Mouse (Mus musculus): ENCODE measurements at regions not wholly inside any gene's neighbourhood (a gene's known extent, or its start where the extent isn't known, plus 50 kb on each side); places are given as distances from the start of the nearest gene placed in this dataset.

DNA sequence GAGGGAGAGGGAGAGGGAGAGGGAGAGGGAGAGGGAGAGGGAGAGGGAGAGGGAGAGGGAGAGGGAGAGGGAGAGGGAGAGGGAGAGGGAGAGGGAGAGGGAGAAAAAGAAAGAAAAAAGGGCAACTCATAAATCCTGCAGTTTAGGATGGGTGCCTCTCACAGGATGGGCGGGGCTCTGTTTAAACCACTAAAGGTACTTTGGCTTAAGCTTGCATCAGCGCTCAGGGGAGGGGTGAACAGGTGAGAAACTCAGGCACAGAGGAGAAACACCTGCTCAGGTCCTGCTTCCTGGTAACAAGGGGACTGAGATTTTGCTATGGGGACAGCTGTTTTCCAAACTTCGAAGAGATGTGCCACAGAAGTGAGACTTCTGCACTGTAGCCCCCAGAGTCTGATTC, 83.5 kb downstream of the Ackr3 start:
- 71% methylated on average over 3 of the region's 3 CpGs for WGBS
- H3K4me3 ChIP-seq (ENCODE audit: control insufficient read depth, insufficient read depth, low read length), result no peak overlapping the region
- H3K27me3 ChIP-seq (ENCODE audit: control insufficient read depth, insufficient read depth, low read length), result no peaks in the 10 kb centered on the region
- H3K4me1 ChIP-seq (replicated peaks; ENCODE audit: control insufficient read depth, insufficient read depth, low read length), result no peaks in the 10 kb centered on the region; the same call in 1 of the 2 replicates
- H3K27ac ChIP-seq (ENCODE audit: control insufficient read depth, insufficient read depth, low read length), result no peak overlapping the region
- no peaks in the 10 kb centered on the region for H3K36me3 ChIP-seq (ENCODE audit: control insufficient read depth, insufficient read depth, low read length)
- no peak for DNase-seq
- TF ChIP-seq POLR2A (IDR thresholded peaks at IDR 0.05; ENCODE audit: control insufficient read depth, extremely low read depth, insufficient read depth, low read length, poor library complexity) (no peak), CTCF (IDR thresholded peaks at IDR 0.05; ENCODE audit: borderline replicate concordance, control insufficient read depth, extremely low read depth, insufficient read depth, low read length, poor library complexity) (no peak)

DNA sequence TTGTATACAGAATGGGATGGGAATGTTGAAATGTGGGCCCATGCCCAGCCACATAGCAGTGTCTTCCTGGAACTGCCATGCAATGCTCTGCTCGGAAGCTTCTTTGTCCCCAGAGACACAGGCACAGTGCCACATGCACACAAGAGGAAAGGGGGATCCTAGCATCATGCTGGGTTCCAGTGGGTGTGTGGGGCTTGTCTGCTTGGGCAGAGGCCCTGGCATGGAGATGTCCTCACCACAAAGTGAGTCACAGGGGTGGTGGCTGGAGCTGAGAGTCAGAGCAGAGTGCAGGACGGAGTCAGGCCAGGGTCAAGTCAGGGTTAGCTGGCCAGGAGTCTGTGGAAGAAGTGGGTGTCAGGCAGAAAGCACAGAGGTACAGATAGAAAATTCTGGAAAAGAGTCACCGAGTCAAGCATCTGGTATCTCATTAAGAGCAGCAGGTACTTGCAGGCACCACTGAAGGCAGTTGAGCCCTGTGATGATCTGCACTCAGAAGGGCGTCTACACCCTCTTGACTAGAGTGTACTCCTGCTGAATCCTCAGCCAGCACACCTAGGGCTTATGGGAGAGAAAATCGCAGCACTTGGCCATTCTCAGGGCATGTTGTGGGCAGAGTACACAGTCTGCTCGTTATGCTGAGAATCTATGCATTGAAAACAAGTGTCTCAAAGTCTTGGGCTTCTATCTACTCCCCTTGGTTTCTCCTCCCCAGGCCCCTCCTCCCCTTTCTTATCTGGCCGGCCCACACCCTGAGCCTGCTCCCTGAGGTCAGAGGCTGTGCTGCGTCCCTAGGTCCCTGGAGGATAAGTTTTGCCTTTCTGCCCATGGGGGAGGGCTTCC, 85.3 kb downstream of the Ackr3 start:
- no peaks in the 10 kb centered on the region for H3K27me3 ChIP-seq (ENCODE audit: control insufficient read depth, insufficient read depth, low read length)
- H3K27ac ChIP-seq (ENCODE audit: control insufficient read depth, insufficient read depth, low read length), result no peak overlapping the region
- no peak for TF ChIP-seq POLR2A (IDR thresholded peaks at IDR 0.05; ENCODE audit: control insufficient read depth, extremely low read depth, insufficient read depth, low read length, poor library complexity)
- TF ChIP-seq CTCF (IDR thresholded peaks at IDR 0.05; ENCODE audit: borderline replicate concordance, control insufficient read depth, extremely low read depth, insufficient read depth, low read length, poor library complexity), result no peak
- DNase-seq, result no peak
- no peak overlapping the region for H3K4me3 ChIP-seq (ENCODE audit: control insufficient read depth, insufficient read depth, low read length)
- no peaks in the 10 kb centered on the region for H3K36me3 ChIP-seq (ENCODE audit: control insufficient read depth, insufficient read depth, low read length)
- no peaks in the 10 kb centered on the region for H3K4me1 ChIP-seq (replicated peaks; ENCODE audit: control insufficient read depth, insufficient read depth, low read length)
- WGBS, result 64% methylated on average over 8 of the region's 8 CpGs

DNA sequence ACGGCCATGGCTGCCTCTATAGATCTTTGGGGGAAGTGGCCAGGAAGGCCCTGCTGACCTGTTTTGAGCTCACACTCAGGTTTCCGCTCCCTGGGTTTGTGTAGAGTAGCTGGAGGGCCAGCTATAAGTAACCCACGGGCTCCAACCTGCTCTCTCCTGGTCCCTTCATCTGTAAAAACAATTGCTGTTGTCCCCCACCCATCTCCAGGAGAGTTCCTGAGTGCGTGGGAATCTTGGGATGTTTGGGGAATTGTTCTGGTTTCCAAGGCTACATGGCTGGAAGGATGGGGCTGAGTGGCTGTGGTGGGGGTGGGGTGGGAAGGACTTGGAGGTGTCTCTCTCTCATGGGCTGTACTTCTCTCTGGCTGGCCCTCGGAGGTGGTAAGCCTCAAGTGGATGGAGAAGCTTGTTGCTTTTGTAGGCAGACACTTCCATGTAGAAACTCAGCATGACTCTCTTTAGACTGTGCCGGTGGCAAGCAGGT, 86.0 kb downstream of the Ackr3 start:
- DNase-seq, result no peak
- Histone ChIP-seq H3K36me3 (ENCODE audit: control insufficient read depth, insufficient read depth, low read length) (no peaks in the 10 kb centered on the region), H3K4me3 (ENCODE audit: control insufficient read depth, insufficient read depth, low read length) (no peak overlapping the region), H3K27me3 (ENCODE audit: control insufficient read depth, insufficient read depth, low read length) (no peaks in the 10 kb centered on the region), H3K27ac (ENCODE audit: control insufficient read depth, insufficient read depth, low read length) (no peak overlapping the region), H3K4me1 (replicated peaks; ENCODE audit: control insufficient read depth, insufficient read depth, low read length) (no peaks in the 10 kb centered on the region)
- TF ChIP-seq CTCF (IDR thresholded peaks at IDR 0.05; ENCODE audit: borderline replicate concordance, control insufficient read depth, extremely low read depth, insufficient read depth, low read length, poor library complexity), result no peak
- TF ChIP-seq POLR2A (IDR thresholded peaks at IDR 0.05; ENCODE audit: control insufficient read depth, extremely low read depth, insufficient read depth, low read length, poor library complexity), result no peak
- 39% methylated on average over 6 of the region's 6 CpGs for WGBS

DNA sequence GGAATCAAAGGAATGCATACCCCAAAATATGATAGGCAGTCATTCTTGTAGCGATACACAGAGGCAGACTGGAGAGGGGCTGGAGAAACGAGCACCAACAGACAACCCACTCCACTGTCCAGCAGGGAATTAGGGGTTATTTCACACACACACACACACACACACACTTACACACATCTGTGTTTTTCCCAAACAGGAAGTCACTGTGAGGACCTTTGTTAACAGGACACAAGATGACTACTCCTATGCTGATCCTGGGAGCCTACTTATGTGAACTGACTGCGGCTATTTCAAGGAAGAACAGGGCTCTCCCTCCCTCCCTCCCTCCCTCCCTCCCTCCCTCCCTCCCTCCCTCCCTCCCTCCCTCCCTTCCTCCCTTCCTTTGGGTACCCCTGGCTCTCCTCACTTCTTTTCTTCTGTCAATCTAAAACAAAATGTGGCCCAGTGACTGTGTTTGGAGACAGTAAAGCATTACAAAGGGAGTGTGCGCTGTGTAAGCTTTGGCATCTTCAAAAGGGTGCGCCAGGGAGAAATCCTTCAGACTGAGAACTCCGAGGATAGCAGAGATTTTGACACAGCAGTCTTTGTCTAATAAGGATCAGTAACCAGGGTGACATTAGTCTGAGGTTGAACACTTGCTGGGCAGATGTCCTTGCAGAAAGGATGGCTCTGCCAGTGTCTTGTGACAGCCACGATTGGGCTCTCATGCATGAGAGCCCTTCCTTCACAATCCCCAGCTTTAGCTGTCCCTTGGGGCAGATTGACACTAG, 86.8 kb downstream of the Ackr3 start:
- no peak overlapping the region for H3K27ac ChIP-seq (ENCODE audit: control insufficient read depth, insufficient read depth, low read length)
- no peaks in the 10 kb centered on the region for H3K4me1 ChIP-seq (replicated peaks; ENCODE audit: control insufficient read depth, insufficient read depth, low read length)
- TF ChIP-seq CTCF (IDR thresholded peaks at IDR 0.05; ENCODE audit: borderline replicate concordance, control insufficient read depth, extremely low read depth, insufficient read depth, low read length, poor library complexity) (no peak), POLR2A (IDR thresholded peaks at IDR 0.05; ENCODE audit: control insufficient read depth, extremely low read depth, insufficient read depth, low read length, poor library complexity) (no peak)
- no peaks in the 10 kb centered on the region for H3K27me3 ChIP-seq (ENCODE audit: control insufficient read depth, insufficient read depth, low read length)
- DNase-seq, result no peak
- 87% methylated on average over 7 of the region's 7 CpGs for WGBS
- H3K36me3 ChIP-seq (ENCODE audit: control insufficient read depth, insufficient read depth, low read length), result no peaks in the 10 kb centered on the region
- no peak overlapping the region for H3K4me3 ChIP-seq (ENCODE audit: control insufficient read depth, insufficient read depth, low read length)

DNA sequence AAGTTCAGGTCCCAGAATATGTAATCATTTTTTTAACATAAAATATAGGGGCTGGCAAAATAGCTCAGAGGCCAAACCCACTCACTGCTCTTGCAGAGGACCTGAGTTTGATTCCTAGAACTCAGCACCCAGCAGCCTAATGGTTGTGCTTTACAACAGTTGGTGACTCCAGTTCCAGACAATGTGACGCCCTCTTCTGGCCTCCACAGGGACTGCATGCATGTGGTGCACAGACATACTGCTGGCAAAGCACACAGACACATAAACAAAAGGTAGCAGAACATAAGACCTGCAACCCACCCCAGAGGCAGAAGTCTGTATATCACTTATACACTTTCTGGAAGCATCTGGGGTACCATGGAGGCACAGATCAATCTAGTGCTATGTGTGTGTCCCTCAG, 87.5 kb downstream of the Ackr3 start:
- no peaks in the 10 kb centered on the region for H3K36me3 ChIP-seq (ENCODE audit: control insufficient read depth, insufficient read depth, low read length)
- DNase-seq, result no peak
- no peak for TF ChIP-seq CTCF (IDR thresholded peaks at IDR 0.05; ENCODE audit: borderline replicate concordance, control insufficient read depth, extremely low read depth, insufficient read depth, low read length, poor library complexity)
- TF ChIP-seq POLR2A (IDR thresholded peaks at IDR 0.05; ENCODE audit: control insufficient read depth, extremely low read depth, insufficient read depth, low read length, poor library complexity), result no peak
- no peaks in the 10 kb centered on the region for H3K4me1 ChIP-seq (replicated peaks; ENCODE audit: control insufficient read depth, insufficient read depth, low read length)
- no peaks in the 10 kb centered on the region for H3K27me3 ChIP-seq (ENCODE audit: control insufficient read depth, insufficient read depth, low read length)
- H3K27ac ChIP-seq (ENCODE audit: control insufficient read depth, insufficient read depth, low read length), result no peak overlapping the region
- 88% methylated on average over 1 of the region's 1 CpGs for WGBS
- H3K4me3 ChIP-seq (ENCODE audit: control insufficient read depth, insufficient read depth, low read length), result no peak overlapping the region

DNA sequence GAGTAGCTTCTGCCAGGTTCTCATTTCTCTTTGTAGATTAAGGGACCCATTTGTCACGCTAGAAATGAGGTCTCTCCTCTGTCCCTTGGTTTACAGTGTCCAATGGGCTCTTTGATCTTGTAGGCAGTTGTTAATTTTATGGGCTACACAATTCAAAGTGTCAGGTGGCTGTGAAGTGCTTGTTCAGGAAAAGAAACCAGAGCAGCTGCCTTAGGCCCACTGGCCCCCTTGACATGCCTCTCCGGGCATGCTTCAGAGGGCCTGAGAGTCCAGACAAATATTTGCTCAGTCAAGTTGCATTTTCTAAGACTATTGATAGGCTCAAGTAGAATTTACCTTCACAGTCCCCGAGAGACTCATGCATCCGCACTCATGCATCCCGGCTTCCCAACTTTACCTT, 94.0 kb downstream of the Ackr3 start:
- Histone ChIP-seq H3K4me1 (replicated peaks; ENCODE audit: control insufficient read depth, insufficient read depth, low read length) (no peaks in the 10 kb centered on the region), H3K27ac (ENCODE audit: control insufficient read depth, insufficient read depth, low read length) (no peak overlapping the region)

More for the DNA sequence above, 94.0 kb downstream of the Ackr3 start:
- Histone ChIP-seq H3K4me3 (ENCODE audit: control insufficient read depth, insufficient read depth, low read length) (no peak overlapping the region), H3K36me3 (ENCODE audit: control insufficient read depth, insufficient read depth, low read length) (no peaks in the 10 kb centered on the region), H3K27me3 (ENCODE audit: control insufficient read depth, insufficient read depth, low read length) (no peaks in the 10 kb centered on the region)
- DNase-seq, result no peak
- WGBS, result 82% methylated on average over 5 of the region's 5 CpGs
- TF ChIP-seq CTCF (IDR thresholded peaks at IDR 0.05; ENCODE audit: borderline replicate concordance, control insufficient read depth, extremely low read depth, insufficient read depth, low read length, poor library complexity) (no peak), POLR2A (IDR thresholded peaks at IDR 0.05; ENCODE audit: control insufficient read depth, extremely low read depth, insufficient read depth, low read length, poor library complexity) (no peak)
